Mouse (Mus musculus) embryonic facial prominence, embryonic 13.5 days (tissue): ENCODE measurements around the gene Clic4. TPM values are rescaled to one million over a fixed set of nuclear protein-coding genes. Genes with fewer than 3 reads are reported as not detected.

Experiments
- ATAC-seq: fragments of 200-750 bp; cut with Nextera tagmentation; 2 replicates; pipeline ENCODE4 v1.8.0; 2017; ENCODE audit warnings: low read depth; ENCODE audit not compliant: insufficient number of reproducible peaks, insufficient read depth, low FRiP score, low TSS enrichment
- H3K27ac ChIP-seq: fragments of 300-500 bp; sonication (generic); 2 replicates; pipeline ENCODE4 v1.5.1; 2015; ENCODE audit warnings: moderate library complexity, mild to moderate bottlenecking, inconsistent platforms
- H3K27me3 ChIP-seq: fragments of 300-500 bp; sonication (generic); 2 replicates; pipeline ENCODE4 v1.6.1; 2015; ENCODE audit warnings: mild to moderate bottlenecking, inconsistent platforms
- H3K36me3 ChIP-seq: fragments of 300-500 bp; sonication (generic); 2 replicates; pipeline ENCODE4 v1.6.1; 2015; ENCODE audit warnings: mild to moderate bottlenecking, inconsistent platforms
- H3K4me1 ChIP-seq: fragments of 300-500 bp; sonication (generic); 2 replicates; pipeline ENCODE4 v1.6.1; 2015; ENCODE audit warnings: inconsistent platforms
- H3K4me2 ChIP-seq: fragments of 300-500 bp; sonication (generic); 2 replicates; pipeline ENCODE4 v1.6.1; 2015; ENCODE audit warnings: moderate library complexity, mild to moderate bottlenecking, inconsistent platforms
- H3K4me3 ChIP-seq: fragments of 300-500 bp; sonication (generic); 2 replicates; pipeline ENCODE4 v1.5.1; 2015; ENCODE audit warnings: mild to moderate bottlenecking, inconsistent platforms
- H3K9ac ChIP-seq: fragments of 300-500 bp; sonication (generic); 2 replicates; pipeline ENCODE4 v1.6.1; 2015; ENCODE audit warnings: mild to moderate bottlenecking, inconsistent platforms
- H3K9me3 ChIP-seq: fragments of 300-500 bp; sonication (generic); 2 replicates; pipeline ENCODE4 v1.6.1; 2016; ENCODE audit warnings: inconsistent platforms
- WGBS: fragments of 180-500 bp; shearing (Covaris S2); methylation state at CpG from one replicate; pipeline ENCODE4 v1.1.7; 2015; ENCODE audit warnings: mixed read lengths; 5-methylcytosine and 5-hydroxymethylcytosine counted together
- polyA plus RNA-seq: library from polyadenylated mRNA; unstranded; fragments of >200 nt; fragmentation: Nextera tagmentation; extraction: Ambion mirVana; gene quantifications from 2 replicates; pipeline ENCODE4 v1.2.1, GENCODE M21; 2015

The Clic4 gene
- polyA plus RNA-seq, 1 experiment from 2014 or later: 121 TPM

DNA sequence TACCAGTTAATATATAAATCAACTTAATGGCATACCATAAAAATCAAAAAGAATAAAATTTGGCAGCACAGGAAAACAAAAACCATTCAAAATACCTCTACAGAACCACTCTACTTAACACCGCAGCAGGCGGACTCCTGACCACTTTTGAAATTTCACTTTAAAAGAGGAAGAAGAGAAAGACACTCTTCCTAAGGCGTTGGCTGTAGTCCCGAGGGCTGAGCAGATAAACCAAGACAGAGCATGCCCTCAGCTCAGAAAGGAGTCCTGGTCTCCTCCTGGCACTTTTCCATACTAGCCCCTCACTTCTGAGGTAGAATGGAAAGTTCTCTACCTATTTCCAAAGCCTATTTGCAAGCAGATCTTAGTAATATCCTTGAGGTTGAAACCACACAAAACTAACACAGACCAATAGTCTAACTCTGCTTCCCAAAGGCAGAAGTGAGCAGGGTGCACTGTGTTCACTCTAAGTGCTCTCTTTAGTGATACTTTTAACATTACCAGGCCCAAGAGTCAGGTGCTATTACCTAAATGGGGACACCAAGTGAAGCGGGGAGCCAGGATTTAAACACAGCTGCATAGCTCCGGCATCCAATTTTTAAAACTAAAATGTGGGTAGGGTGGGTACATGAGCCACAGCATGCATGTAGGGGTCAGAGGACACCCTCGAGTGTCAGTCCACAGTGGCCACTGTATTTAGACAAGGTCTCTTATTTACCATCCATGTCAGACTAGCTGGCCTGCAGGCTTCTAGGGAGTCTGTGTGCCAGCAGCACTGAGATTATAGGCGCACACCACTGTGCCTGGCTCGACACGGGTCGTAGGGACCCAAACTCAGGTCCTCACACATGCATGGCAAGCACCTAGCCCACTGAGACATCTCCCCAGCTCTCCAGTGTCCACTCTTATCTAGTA lies 15.8 kb downstream of the Clic4 start:
- Histone ChIP-seq H3K27me3 (no peaks in the 10 kb centered on the region), H3K4me3 (no peak overlapping the region), H3K4me2 (no peak overlapping the region), H3K27ac (no peak overlapping the region), H3K9me3 (no peaks in the 10 kb centered on the region), H3K36me3 (peaks cover 13% of the 10 kb centered on the region), H3K4me1 (peaks cover 39% of the 10 kb centered on the region), H3K9ac (no peak overlapping the region)
- 89% methylated on average over 11 of the region's 11 CpGs for WGBS
- ATAC-seq: no peak

DNA sequence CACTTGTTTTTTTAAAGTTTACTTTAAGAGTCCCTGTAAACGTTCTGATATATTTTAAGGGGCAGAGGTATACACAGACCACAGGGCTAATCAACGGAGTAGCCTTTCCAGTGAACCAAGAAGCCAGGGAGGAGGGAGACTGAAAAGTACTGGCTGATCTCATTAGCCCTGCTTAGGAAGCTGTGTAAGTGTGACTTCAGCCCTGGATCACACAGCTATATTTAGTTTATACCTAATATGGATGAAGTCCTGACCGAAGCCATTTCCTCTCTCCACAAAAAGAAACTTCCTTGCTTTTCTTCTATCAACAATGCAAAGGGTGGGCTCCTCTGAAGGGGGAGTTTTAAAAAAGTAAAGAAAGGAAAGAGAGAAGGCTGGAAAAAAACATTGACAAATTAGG lies 17.8 kb downstream of the Clic4 start:
- H3K9ac ChIP-seq: no peak overlapping the region
- H3K4me3 ChIP-seq: no peak overlapping the region
- peaks cover 39% of the 10 kb centered on the region for H3K4me1 ChIP-seq
- WGBS: 67% methylated on average over 3 of the region's 3 CpGs
- peak overlapping the region; percentile 64 for H3K27ac ChIP-seq
- no peaks in the 10 kb centered on the region for H3K27me3 ChIP-seq
- H3K36me3 ChIP-seq: no peaks in the 10 kb centered on the region
- H3K4me2 ChIP-seq: no peak overlapping the region
- ATAC-seq: no peak
- H3K9me3 ChIP-seq: no peaks in the 10 kb centered on the region

GRCm38 (mm10) chr4:135254321-135254720 lies 18.3 kb downstream of the Clic4 start:
- WGBS: 79% methylated on average over 4 of the region's 4 CpGs
- no peak overlapping the region for H3K9ac ChIP-seq
- no peak for ATAC-seq
- H3K9me3 ChIP-seq: no peaks in the 10 kb centered on the region
- H3K27me3 ChIP-seq: no peaks in the 10 kb centered on the region
- peak overlapping the region; percentile 64 for H3K27ac ChIP-seq
- H3K4me2 ChIP-seq: no peak overlapping the region
- no peaks in the 10 kb centered on the region for H3K36me3 ChIP-seq
- H3K4me1 ChIP-seq: peaks cover 39% of the 10 kb centered on the region
- H3K4me3 ChIP-seq: no peak overlapping the region

DNA sequence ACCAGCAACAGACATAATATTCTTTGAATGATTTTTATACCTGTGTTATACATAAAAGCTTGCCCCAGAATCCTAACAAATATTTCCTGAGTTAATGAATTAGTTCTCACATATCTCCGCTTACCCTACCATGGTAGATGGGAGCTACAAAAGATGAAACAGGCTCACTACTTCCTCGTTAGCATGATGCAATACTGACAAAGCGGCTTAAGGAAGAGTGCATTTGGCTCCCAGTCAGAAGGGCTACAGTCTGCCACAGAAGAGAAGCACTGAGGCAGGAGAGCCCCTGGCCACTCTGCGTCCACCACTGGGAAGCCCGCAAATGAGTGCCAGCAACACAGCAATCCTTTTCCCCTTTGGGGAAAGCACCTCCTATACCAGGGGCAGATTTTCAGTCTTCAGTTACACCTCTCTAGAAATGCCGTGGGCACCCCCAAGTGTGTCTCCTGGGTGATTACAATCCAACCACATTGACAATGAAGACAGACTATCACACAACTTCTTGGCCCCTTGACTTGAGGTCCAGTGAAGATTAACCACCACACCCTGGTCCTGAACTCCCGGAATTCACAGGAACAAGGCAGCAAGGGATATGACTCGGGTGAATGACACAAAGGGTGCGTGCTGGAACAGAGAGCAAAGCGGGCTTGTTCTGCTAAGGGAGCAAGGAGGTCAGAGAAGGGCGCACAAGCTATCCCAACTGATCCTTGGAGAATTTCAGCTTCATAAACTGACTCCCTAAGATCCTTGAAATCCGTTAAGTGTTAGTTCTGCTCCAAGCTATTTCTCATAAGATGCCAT lies 19.2 kb downstream of the Clic4 start:
- Histone ChIP-seq H3K27me3 (no peaks in the 10 kb centered on the region), H3K9me3 (no peaks in the 10 kb centered on the region), H3K4me3 (no peak overlapping the region), H3K36me3 (no peaks in the 10 kb centered on the region), H3K4me1 (peaks cover 32% of the 10 kb centered on the region), H3K27ac (no peak overlapping the region), H3K9ac (no peak overlapping the region), H3K4me2 (no peak overlapping the region)
- ATAC-seq: no peak
- WGBS: 90% methylated on average over 12 of the region's 12 CpGs

DNA sequence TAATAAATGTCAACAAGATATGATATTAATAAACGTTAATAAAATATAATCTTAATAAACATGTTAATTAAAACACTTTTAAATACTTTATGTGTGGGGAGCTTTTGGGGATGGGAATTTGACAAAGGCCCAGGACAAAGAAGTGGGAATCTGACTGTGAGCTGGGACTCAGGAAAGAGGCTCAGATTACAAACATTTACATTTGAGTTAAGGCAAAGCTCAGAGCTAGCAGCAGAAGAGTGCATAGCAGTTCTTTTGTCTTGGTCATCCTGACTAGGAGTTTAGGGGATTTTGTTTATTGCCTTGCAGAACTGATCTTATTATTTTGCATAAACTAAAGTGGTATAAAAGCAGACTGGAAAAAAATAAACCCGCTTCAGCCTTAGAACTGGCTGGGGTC lies 20.8 kb downstream of the Clic4 start:
- H3K4me2 ChIP-seq: no peak overlapping the region
- no peak for ATAC-seq
- no peak overlapping the region for H3K4me3 ChIP-seq
- peaks cover 37% of the 10 kb centered on the region for H3K4me1 ChIP-seq
- H3K9ac ChIP-seq: no peak overlapping the region
- H3K9me3 ChIP-seq: no peaks in the 10 kb centered on the region
- H3K27ac ChIP-seq: no peak overlapping the region
- H3K27me3 ChIP-seq: no peaks in the 10 kb centered on the region
- WGBS: 29% methylated on average over 2 of the region's 2 CpGs
- no peaks in the 10 kb centered on the region for H3K36me3 ChIP-seq

GRCm38 (mm10) chr4:135248250-135249018 lies 24.2 kb downstream of the Clic4 start:
- Histone ChIP-seq H3K27ac (no peak overlapping the region), H3K4me3 (no peak overlapping the region), H3K36me3 (no peaks in the 10 kb centered on the region), H3K4me1 (peaks cover 41% of the 10 kb centered on the region), H3K4me2 (no peak overlapping the region), H3K9me3 (no peaks in the 10 kb centered on the region), H3K27me3 (no peaks in the 10 kb centered on the region), H3K9ac (peak overlapping the region; percentile 2; the same call in 1 of the 2 replicates)
- ATAC-seq: no peak
- WGBS: 56% methylated on average over 9 of the region's 9 CpGs

GRCm38 (mm10) chr4:135246866-135247756 lies 25.5 kb downstream of the Clic4 start:
- Histone ChIP-seq H3K27me3 (no peaks in the 10 kb centered on the region), H3K9me3 (no peaks in the 10 kb centered on the region), H3K4me3 (no peak overlapping the region), H3K36me3 (no peaks in the 10 kb centered on the region), H3K4me1 (peaks cover 34% of the 10 kb centered on the region), H3K27ac (peak overlapping the region; percentile 53; the same call in 1 of the 2 replicates), H3K4me2 (no peak overlapping the region), H3K9ac (no peak overlapping the region)
- no peak for ATAC-seq
- WGBS: 70% methylated on average over 23 of the region's 23 CpGs

DNA sequence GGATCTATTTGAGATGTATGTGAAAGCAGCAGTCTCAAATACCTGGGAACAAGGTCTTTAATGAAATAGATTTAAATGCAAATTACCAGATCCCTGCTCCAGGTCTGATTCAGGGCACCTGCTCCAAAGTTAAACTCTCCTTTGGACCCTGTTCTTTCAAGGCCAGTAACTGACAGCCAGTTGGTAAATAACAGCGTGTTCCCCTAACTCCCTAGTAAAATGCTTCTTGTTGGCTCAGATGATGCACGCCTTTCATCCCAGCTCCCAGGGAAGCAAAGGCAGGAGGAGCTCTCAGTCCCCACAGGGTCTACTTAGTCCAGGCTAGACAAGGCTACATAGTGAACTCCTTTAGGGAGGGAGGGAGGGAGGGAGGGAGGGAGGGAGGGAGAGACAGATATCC lies 26.2 kb downstream of the Clic4 start:
- H3K4me1 ChIP-seq: peaks cover 41% of the 10 kb centered on the region
- H3K36me3 ChIP-seq: no peaks in the 10 kb centered on the region
- WGBS: 83% methylated on average over 2 of the region's 2 CpGs
- no peak overlapping the region for H3K4me3 ChIP-seq
- H3K9me3 ChIP-seq: no peaks in the 10 kb centered on the region
- H3K4me2 ChIP-seq: no peak overlapping the region
- no peaks in the 10 kb centered on the region for H3K27me3 ChIP-seq
- no peak overlapping the region for H3K27ac ChIP-seq
- ATAC-seq: no peak
- H3K9ac ChIP-seq: no peak overlapping the region

GRCm38 (mm10) chr4:135245841-135246240 lies 26.8 kb downstream of the Clic4 start:
- no peak for ATAC-seq
- Histone ChIP-seq H3K9me3 (no peaks in the 10 kb centered on the region), H3K4me3 (no peak overlapping the region), H3K4me2 (no peak overlapping the region), H3K9ac (no peak overlapping the region), H3K4me1 (peaks cover 46% of the 10 kb centered on the region), H3K36me3 (no peaks in the 10 kb centered on the region), H3K27ac (no peak overlapping the region), H3K27me3 (no peaks in the 10 kb centered on the region)
- WGBS: 91% methylated on average over 11 of the region's 11 CpGs

- 95% methylated on average over 3 of the region's 3 CpGs for WGBS
Observed at GRCm38 (mm10) chr4:135244335-135244734, 28.3 kb downstream of the Clic4 start.

More at GRCm38 (mm10) chr4:135244335-135244734, 28.3 kb downstream of the Clic4 start:
- Histone ChIP-seq H3K4me1 (peaks cover 56% of the 10 kb centered on the region), H3K27ac (no peak overlapping the region), H3K9ac (no peak overlapping the region), H3K4me2 (no peak overlapping the region), H3K9me3 (no peaks in the 10 kb centered on the region), H3K27me3 (no peaks in the 10 kb centered on the region), H3K4me3 (no peak overlapping the region), H3K36me3 (no peaks in the 10 kb centered on the region)
- ATAC-seq: no peak
